In genomic region chr8:70891356-70891755, GRCm38 (mm10) we compare ENCODE assay signal across 10 mouse cellular contexts. TPM values are rescaled to one million over a fixed set of nuclear protein-coding genes. Genes with fewer than 3 reads are reported as not detected.
DNase-seq lines count a peak whose midpoint lies in the region; ATAC-seq and TF ChIP-seq lines count a peak whose summit lies in the region.
"Had no signal": no experiment of that assay in that cellular context is flagged by ENCODE, and none has a peak within 500 bp of the region (broad histone marks: within the 10 kb centered on the region; RNA-seq: fewer than 3 reads in every experiment).

No protein-coding gene starts in this region.

- no peaks in the 10 kb centered on the region for H3K9me3 ChIP-seq in kidney, embryonic 14.5 days (ENCODE audit: control insufficient read depth, low read length)
- no peaks in the 10 kb centered on the region for H3K9me3 ChIP-seq in lung, embryonic 14.5 days (ENCODE audit: low read depth, low read length)
- 0 out of 2 replicates have a peak, but pooled peaks cover 3% of the 10 kb centered on the region for H3K9me3 ChIP-seq in forebrain, embryonic 13.5 days (replicated peaks)

- WGBS in kidney, embryonic 14.5 days = 7% methylated on average over 21 of the region's 21 CpGs
- WGBS in lung, embryonic 14.5 days = 8% methylated on average over 21 of the region's 21 CpGs
- WGBS in forebrain, embryonic 13.5 days = 14% methylated on average over 18 of the region's 21 CpGs

- no peak overlapping the region for H3K9ac ChIP-seq in kidney, embryonic 14.5 days (ENCODE audit: low read depth, low read length)
- H3K9ac ChIP-seq in lung, embryonic 14.5 days = no peak overlapping the region
- H3K9ac ChIP-seq in forebrain, embryonic 13.5 days = no peak overlapping the region

- no peak overlapping the region for H3K27ac ChIP-seq in kidney, embryonic 14.5 days (ENCODE audit: low read depth, low read length)
- no peak overlapping the region for H3K27ac ChIP-seq in lung, embryonic 14.5 days (ENCODE audit: low read depth)
- no peak overlapping the region for H3K27ac ChIP-seq in forebrain, embryonic 13.5 days

- DNase-seq in urinary bladder, postnatal 14 days (ENCODE audit: low spot score) = peak; percentile 83
- DNase-seq in urinary bladder, postnatal 10 days (ENCODE audit: low spot score) = no peak
- DNase-seq in lung, embryonic 14.5 days = peak; percentile 54
- DNase-seq in gastrocnemius, postnatal 25 days = no peak
- DNase-seq in adrenal gland, adult 8-10 months = no peak
- no peak for DNase-seq in heart, postnatal 25 days (ENCODE audit: low spot score)

- H3K27me3 ChIP-seq in kidney, embryonic 14.5 days (ENCODE audit: control insufficient read depth, insufficient read depth, low read length) = peaks cover 32% of the 10 kb centered on the region
- H3K27me3 ChIP-seq in lung, embryonic 14.5 days (ENCODE audit: insufficient read depth, low read length) = peaks cover 32% of the 10 kb centered on the region
- H3K27me3 ChIP-seq in forebrain, embryonic 13.5 days = peaks cover 58% of the 10 kb centered on the region

- ATAC-seq in kidney, embryonic 14.5 days (ENCODE audit: low FRiP score, low TSS enrichment) = 0 out of 2 replicates have a peak, but pooled peaks have one; percentile 5
- ATAC-seq in lung, embryonic 14.5 days (ENCODE audit: insufficient read depth) = 0 out of 2 replicates have a peak, but pooled peaks have one; percentile 9
- ATAC-seq in forebrain, embryonic 13.5 days = no peak
- ATAC-seq: activated CD4-positive, CD25-positive, alpha-beta regulatory T cell, adult 4 months had no signal

- H3K4me2 ChIP-seq in kidney, embryonic 14.5 days (replicated peaks; ENCODE audit: low read depth, low read length) = no peak overlapping the region; the same call in 1 of the 2 replicates
- peak overlapping the region; percentile 49 for H3K4me2 ChIP-seq in lung, embryonic 14.5 days
- H3K4me2 ChIP-seq in forebrain, embryonic 13.5 days = no peak overlapping the region

- peaks cover 16% of the 10 kb centered on the region for H3K4me1 ChIP-seq in kidney, embryonic 14.5 days (ENCODE audit: control insufficient read depth, insufficient read depth, low read length)
- no peaks in the 10 kb centered on the region for H3K4me1 ChIP-seq in lung, embryonic 14.5 days (ENCODE audit: insufficient read depth)
- H3K4me1 ChIP-seq in forebrain, embryonic 13.5 days = peaks cover 21% of the 10 kb centered on the region

- H3K36me3 ChIP-seq in kidney, embryonic 14.5 days (ENCODE audit: control insufficient read depth, insufficient read depth, low read length) = peaks cover 29% of the 10 kb centered on the region
- peaks cover 30% of the 10 kb centered on the region for H3K36me3 ChIP-seq in lung, embryonic 14.5 days (ENCODE audit: insufficient read depth)
- H3K36me3 ChIP-seq in forebrain, embryonic 13.5 days (ENCODE audit: poor library complexity, severe bottlenecking) = peaks cover 31% of the 10 kb centered on the region

- intact Hi-C loops in heart, postnatal 25 days (cut with DNase I) = loop anchor here (10.0 kb wide), 1 partner anchor 583 kb away; no protein-coding TSS in a partner anchor

- no peak for TF ChIP-seq CTCF in lung, embryonic 14.5 days (IDR thresholded peaks at IDR 0.05; ENCODE audit: low read depth)

- no peak overlapping the region; the same call in none of the 2 replicates for H3K4me3 ChIP-seq in kidney, embryonic 14.5 days (ENCODE audit: low read length)
- H3K4me3 ChIP-seq in lung, embryonic 14.5 days (ENCODE audit: low read depth, low read length) = no peak overlapping the region
- H3K4me3 ChIP-seq in forebrain, embryonic 13.5 days = no peak overlapping the region; the same call in 1 of the 2 replicates

RNA-seq across cellular contexts. Expression of gene Slc5a5, which starts 1.2 kb away (rescaled TPM):
- polyA plus RNA-seq in kidney, embryonic 14.5 days (2014; fragmentation: Nextera tagmentation; extraction: Ambion mirVana) = 0.09 and 0.19 TPM in 2 replicates
- 0.12 and 0.16 TPM in 2 replicates for polyA plus RNA-seq in lung, embryonic 14.5 days (2014; fragmentation: Nextera tagmentation; extraction: Ambion mirVana)
- not detected for total RNA-seq in gastrocnemius, postnatal 25 days (2021)
- total RNA-seq in adrenal gland, adult 8-10 months (2022) = not detected
- polyA plus RNA-seq in forebrain, embryonic 13.5 days (2015; fragmentation: Nextera tagmentation; extraction: Ambion mirVana) = 0.50 and 0.67 TPM in 2 replicates
- total RNA-seq in heart, postnatal 25 days (2021) = not detected
- total RNA-seq: neutrophil, adult 5-6 weeks had no signal
- polyA plus RNA-seq: activated CD4-positive, CD25-positive, alpha-beta regulatory T cell, adult 4 months had no signal

RNA-seq across cellular contexts. Expression of gene Rpl18a, which starts 5.9 kb away (rescaled TPM):
- 5,375 and 6,285 TPM in 2 replicates for polyA plus RNA-seq in kidney, embryonic 14.5 days (2014; fragmentation: Nextera tagmentation; extraction: Ambion mirVana)
- polyA plus RNA-seq in lung, embryonic 14.5 days (2014; fragmentation: Nextera tagmentation; extraction: Ambion mirVana) = 5,317 and 5,483 TPM in 2 replicates
- 100 to 1,000 TPM; 829 to 878 TPM for total RNA-seq in gastrocnemius, postnatal 25 days (2021)
- total RNA-seq in adrenal gland, adult 8-10 months (2022) = 1,000 to 10,000 TPM; 1,169 to 1,386 (median 1,259) TPM
- 3,255 and 3,517 TPM in 2 replicates for polyA plus RNA-seq in forebrain, embryonic 13.5 days (2015; fragmentation: Nextera tagmentation; extraction: Ambion mirVana)
- 100 to 1,000 TPM; 838 to 880 TPM for total RNA-seq in heart, postnatal 25 days (2021)

RNA-seq across cellular contexts. Expression of gene Map1s, which starts 14.4 kb away (rescaled TPM):
- 32.1 and 43.4 TPM in 2 replicates for polyA plus RNA-seq in kidney, embryonic 14.5 days (2014; fragmentation: Nextera tagmentation; extraction: Ambion mirVana)
- polyA plus RNA-seq in lung, embryonic 14.5 days (2014; fragmentation: Nextera tagmentation; extraction: Ambion mirVana) = 53.3 and 54.4 TPM in 2 replicates
- total RNA-seq in gastrocnemius, postnatal 25 days (2021) = 10 to 100 TPM; 11.6 to 11.7 TPM
- 10 to 100 TPM; 35.7 to 54.1 (median 50.0) TPM for total RNA-seq in adrenal gland, adult 8-10 months (2022)
- 57.0 and 58.2 TPM in 2 replicates for polyA plus RNA-seq in forebrain, embryonic 13.5 days (2015; fragmentation: Nextera tagmentation; extraction: Ambion mirVana)
- total RNA-seq in heart, postnatal 25 days (2021) = 10 to 100 TPM; 20.7 to 21.2 TPM

RNA-seq across cellular contexts. Expression of gene Ccdc124, which starts 17.6 kb away (rescaled TPM):
- 117 and 142 TPM in 2 replicates for polyA plus RNA-seq in kidney, embryonic 14.5 days (2014; fragmentation: Nextera tagmentation; extraction: Ambion mirVana)
- 121 and 125 TPM in 2 replicates for polyA plus RNA-seq in lung, embryonic 14.5 days (2014; fragmentation: Nextera tagmentation; extraction: Ambion mirVana)
- total RNA-seq in gastrocnemius, postnatal 25 days (2021) = 10 to 100 TPM; 58.3 to 58.8 TPM
- 10 to 100 TPM; 48.5 to 68.7 (median 51.3) TPM for total RNA-seq in adrenal gland, adult 8-10 months (2022)
- polyA plus RNA-seq in forebrain, embryonic 13.5 days (2015; fragmentation: Nextera tagmentation; extraction: Ambion mirVana) = 169 and 179 TPM in 2 replicates
- total RNA-seq in heart, postnatal 25 days (2021) = 10 to 100 TPM; 46.6 to 47.7 TPM

RNA-seq across cellular contexts. Expression of gene Kcnn1, which starts 28.3 kb away (rescaled TPM):
- polyA plus RNA-seq in kidney, embryonic 14.5 days (2014; fragmentation: Nextera tagmentation; extraction: Ambion mirVana) = 2.5 and 2.6 TPM in 2 replicates
- 0.54 and 0.72 TPM in 2 replicates for polyA plus RNA-seq in lung, embryonic 14.5 days (2014; fragmentation: Nextera tagmentation; extraction: Ambion mirVana)
- total RNA-seq in gastrocnemius, postnatal 25 days (2021) = 10 to 100 TPM; 11.8 to 14.4 TPM
- total RNA-seq in adrenal gland, adult 8-10 months (2022) = 1 to 10 TPM; 4.2 to 4.7 (median 4.4) TPM
- polyA plus RNA-seq in forebrain, embryonic 13.5 days (2015; fragmentation: Nextera tagmentation; extraction: Ambion mirVana) = 11.2 and 13.5 TPM in 2 replicates
- 1 to 10 TPM; 8.1 to 8.6 TPM for total RNA-seq in heart, postnatal 25 days (2021)
- total RNA-seq: neutrophil, adult 5-6 weeks had no signal
- polyA plus RNA-seq: activated CD4-positive, CD25-positive, alpha-beta regulatory T cell, adult 4 months had no signal

Comparison
In these comparisons a context has a peak if more than half of its experiments do, and no peak if none do; other contexts are left out.
1. DNase-seq: peak in urinary bladder, postnatal 14 days (single experiment) and lung, embryonic 14.5 days (single experiment); none in urinary bladder, postnatal 10 days (single experiment), gastrocnemius, postnatal 25 days (single experiment), adrenal gland, adult 8-10 months (single experiment) and heart, postnatal 25 days (single experiment).